Mouse (Mus musculus): ENCODE data around the gene Acsl4.

Acsl4 gene

DNA sequence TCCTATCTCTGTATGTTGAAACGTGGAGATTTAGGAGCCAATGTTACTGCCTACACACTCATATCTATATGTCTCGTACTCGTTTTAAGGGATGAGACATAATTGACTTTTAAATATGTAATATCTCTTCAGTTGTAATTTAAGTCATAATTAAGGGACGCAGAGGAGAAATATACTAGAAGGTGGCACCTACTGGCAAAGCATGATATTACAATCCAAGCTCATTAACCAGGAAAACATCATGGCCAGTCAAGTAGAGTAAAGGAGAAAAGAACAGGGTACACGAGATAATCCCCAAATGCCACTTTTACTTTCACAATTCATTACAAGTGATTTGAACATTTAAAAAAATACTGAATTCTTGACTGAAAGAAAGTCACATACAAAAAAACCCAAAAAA lies 31.9 kb downstream of the Acsl4 start:
- DNase-seq (ENCODE audit: low spot score), result no peak

DNA sequence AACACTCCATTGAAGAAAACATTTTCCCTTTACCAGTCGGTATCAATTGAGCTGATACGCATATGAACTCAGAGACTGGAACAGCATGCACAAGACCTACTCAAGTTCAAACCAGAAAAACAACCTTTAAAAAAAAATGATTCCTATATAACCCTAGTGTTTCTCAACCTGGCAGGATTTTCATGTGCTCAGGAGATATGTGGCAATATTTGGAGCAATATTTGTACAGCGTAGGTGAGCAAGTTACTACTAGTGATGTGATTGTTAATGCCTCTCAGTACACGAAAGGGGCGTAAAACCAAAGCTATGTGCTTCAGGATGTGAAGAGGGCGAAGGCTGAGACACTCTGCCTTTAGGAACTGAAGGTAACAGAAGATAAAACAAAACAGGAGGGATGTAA lies 54.1 kb downstream of the Acsl4 start:
- DNase-seq (ENCODE audit: low spot score), result no peak

DNA sequence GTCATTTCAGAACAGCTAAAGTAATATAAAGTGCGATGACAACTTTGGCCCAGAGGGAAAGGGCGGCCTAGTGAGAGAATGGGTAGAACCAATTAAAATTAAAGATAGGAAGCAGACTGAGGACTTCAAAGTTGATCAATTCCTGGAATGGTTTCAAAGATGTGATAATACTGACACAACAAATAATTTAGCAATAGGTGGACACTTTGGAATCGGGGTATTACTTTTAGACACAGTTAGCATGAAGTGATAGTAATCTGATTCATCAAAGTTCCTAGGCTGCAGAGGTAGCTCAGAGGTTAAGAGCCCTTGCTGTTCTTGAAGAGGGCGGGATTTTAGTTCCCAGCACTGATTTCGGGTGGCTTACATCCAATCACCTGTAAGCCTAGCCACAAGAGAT lies 54.8 kb downstream of the Acsl4 start:
- DNase-seq (ENCODE audit: low spot score), result no peak

DNA sequence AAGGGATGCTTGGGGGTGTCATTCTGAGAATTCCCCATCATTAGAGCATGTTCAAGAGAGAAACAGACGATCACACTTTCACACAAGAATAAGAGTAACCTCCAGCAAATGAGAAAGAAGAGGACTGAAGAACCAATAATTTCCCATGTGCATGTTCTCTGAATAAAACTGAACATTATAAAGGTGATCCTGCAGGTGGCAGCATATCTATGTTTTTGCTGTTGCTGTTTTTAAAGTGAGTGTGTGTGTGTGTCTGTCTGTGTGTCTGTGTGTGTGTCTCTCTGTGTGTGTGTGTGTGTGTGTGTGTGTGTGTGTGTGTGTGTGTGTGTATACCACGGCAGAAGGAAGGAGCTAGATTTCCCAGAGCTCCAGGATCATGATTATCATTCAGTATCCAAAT lies 64.6 kb downstream of the Acsl4 start:
- no peak for DNase-seq (ENCODE audit: low spot score)

DNA sequence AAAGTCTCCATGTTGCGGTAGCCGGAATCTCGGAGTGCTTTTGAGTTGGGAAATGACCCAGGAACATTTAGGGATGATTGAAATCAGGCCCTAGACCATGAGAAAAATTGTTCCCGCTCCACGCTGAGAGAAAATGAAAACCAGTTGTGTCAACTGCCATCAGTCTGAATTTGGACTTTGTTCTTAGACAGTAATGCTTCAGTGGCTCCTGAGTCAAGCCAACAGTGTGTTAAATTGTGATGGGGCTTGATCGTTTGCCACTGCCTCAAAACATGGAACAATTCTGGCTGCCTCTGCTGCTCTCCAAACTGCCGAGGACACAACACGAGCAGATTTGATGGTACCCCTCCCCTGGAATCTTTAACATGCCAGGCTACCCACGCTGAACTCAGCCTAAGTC lies 74.2 kb downstream of the Acsl4 start:
- no peak for DNase-seq (ENCODE audit: low spot score)

DNA sequence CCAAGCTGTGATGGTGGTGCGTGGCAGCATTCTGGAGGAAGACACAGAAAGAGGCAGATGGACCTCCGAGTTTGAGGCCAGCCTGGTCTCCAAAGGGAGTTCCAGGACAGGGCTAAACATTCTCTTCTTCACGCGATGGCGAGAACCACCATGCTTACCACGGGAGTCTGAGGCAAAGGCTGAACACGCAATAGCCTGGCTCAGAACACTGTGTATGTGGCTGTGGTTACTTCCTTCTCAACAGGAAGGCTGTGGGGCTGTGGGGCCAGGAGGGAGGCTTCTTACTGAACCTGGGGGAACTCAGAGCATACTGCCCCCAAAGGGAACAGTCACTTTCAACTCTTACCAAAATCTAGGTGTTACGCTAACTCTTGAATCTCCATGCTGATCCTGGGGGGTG lies 75.1 kb downstream of the Acsl4 start:
- no peak for DNase-seq (ENCODE audit: low spot score)

DNA sequence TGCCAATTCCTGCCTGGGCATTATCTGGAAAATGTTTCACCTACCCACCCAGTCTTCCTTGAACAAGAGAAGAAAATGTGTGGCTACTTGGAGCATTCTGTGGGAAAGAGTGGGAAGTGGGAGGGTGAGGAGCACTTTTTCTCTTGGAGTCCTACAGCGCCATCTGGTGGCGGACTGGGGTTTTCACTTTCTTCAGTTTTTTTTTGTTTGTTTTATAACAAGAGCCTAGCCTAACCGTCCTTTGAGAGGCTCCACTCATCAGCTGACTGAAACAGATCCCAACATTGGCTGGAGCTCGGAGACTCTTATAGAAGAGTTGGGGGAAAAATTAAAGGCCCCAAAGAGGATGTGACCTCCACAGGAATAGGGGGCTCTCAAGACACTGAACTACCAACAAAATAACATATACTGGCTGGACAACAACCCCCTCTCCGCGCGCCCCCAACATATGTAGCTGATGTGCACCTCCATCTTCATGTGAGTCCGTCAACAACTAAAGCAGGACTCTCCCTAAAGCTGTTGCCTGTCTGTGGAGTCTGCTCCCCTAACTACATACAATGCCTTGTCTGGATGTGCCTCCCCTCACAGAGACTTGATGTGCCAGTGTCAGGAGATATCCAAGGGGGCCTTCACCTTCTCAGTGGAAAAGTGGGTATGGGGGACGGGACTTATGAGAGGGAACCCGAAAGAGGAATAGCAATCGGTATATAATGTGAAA lies 75.9 kb downstream of the Acsl4 start:
- DNase-seq (ENCODE audit: low spot score), result peak; percentile 18

DNA sequence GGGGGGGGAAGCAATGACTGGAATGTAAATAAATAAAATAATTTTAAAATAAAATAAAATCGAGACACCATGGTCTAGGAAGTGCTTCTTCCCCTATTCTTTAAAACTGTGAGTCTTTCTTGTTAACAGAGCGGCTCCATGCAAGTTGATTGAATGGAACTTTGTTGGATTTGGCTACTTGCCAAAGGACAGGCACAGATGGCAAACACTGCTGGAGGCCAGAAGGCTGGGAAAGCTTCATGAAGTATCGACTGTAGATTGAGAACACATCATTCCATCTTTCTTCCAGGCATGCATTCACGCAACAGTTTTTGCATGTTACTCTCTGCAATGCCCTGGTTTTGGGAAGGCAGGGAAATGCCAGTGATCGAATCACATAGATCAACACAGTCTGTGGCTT lies 79.9 kb downstream of the Acsl4 start:
- no peak for DNase-seq (ENCODE audit: low spot score)

DNA sequence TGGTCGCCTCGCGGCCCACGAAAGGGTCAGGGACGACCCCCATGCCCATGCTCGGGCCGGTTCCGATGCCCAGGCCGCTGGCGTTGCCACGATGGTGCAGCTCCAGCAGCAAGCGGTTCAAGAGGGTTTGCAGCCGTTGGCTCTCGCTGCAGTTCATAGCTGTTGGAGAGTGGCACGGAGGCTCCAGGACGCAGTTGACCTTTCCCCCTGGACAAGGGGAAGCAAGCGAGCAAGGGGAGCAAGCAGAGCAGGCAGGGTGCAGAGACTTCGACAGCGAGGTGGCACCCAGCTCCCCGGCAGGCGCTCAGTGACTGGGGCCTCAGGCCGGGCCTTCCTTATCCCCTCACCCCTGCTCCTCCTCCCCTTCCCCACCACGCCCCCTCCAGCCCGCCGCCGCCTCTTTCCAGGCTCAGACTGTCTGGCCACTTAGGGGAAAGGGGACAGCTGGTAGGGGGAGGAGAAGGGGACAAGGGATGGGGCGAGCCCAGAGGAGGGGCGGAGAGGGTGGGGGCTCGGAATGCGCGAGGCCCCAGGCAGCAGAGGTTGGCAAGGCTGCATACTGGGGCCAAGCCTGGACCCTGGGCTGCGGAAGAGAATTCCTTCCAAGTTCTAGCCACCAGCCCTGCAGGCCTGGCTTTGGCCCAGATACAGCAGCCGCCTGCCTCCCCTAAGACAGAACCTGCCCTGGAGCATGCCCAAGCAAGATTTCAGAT lies 84.3 kb downstream of the Acsl4 start, which contains the start of gene Kcne1l:
TSS of gene Kcne1l (minus strand) at position 426 of the 713 bp plus-strand sequence.
- DNase-seq (ENCODE audit: low spot score), result no peak

DNA sequence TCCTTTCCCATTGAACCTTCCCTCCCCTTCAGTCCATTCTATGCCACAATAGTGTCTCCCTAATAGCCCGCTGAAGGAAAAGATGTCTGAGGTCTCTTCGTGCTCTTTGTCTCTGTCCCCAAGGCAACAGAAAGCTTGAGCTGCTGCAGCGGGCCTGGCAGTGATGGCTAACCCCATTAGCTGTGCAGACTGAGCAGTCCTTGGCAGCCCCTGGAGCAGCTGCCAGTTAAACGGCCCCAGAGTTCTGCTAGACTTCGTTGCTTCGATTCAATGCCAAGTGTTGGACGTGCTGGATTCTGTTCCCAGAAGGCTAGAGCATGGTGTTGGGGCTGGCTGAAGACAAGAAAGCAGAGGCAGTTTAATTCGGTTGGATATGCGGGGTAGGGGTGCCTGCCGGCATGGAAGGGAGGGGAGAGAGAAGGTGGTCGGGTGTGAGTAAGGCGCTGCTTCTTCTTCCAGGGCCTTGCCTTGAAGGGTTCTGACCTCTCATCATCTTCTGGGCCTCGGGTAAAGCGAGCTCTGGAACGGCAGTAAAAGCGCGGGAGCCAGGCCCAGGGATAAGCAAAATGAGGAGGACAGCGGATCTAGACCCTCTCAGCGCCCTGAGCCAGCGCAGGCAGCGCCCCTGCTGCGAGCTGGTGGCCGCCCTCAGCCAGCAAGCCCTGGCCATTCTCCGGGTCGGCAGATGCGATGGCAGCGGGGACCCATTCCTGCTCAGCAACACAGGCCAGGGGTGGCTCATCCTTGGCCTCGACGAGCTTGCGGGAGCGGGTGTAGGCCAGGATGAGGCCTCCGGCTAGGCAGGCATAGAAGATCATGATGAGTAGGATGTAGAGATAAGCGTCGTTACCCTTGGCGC lies 85.1 kb downstream of the Acsl4 start:
- DNase-seq (ENCODE audit: low spot score), result no peak

DNA sequence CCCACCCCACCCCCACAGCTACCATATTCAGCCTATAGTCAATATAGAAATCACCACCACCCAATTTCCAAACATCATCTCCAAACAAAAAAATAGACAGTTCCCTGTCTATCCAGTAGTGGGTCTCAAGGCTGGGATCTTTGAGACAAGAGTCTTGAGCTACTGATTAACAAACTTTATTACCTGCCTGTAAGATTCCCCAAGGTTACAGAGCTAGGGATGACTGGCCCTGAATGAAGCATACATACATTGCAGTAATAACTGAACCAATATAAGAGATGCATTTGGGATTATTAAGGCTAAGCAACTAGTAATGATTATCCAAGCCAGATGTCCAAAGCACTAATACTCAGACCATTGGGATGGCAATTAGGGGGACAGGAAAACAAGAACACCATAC lies 85.7 kb downstream of the Acsl4 start:
- no peak for DNase-seq (ENCODE audit: low spot score)

DNA sequence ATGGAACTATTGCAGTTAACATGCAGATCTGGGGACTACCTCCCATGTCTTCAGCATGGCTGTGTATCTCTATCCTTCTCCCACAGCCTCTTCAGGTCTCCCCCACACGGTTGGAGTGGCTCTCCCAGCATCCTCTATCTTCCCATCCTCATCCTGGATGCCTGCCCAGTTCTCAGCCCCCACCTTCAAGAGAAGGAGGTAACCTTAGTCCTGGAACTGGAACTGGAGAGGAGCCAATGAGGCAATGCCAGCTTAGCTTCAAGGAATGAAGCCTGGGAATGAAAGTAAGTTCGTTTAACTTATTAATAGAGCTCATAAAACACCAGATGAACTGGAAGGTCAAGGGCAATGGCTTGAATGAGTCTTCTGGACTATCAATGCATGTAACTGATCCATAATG lies 86.9 kb downstream of the Acsl4 start:
- DNase-seq (ENCODE audit: low spot score), result no peak

DNA sequence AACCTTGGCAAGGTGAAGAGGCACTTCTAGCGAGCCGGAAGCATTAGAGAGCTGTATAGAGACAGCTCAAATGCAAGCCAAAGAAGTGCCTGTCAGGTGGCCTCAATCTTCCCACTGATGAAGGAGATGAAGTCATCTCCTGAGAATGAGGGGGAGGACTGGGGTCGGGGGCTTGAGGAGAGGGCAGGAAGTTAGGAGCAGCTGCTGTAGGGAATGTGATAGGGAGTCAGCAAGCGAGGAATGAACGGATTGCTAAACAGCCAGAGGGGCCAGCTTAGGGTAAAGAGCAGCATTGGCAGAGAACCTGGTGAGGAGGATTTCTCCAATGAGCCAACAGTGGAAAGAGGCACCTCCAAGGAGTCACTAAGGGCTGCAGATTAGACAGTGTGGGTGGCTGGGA lies 104.4 kb downstream of the Acsl4 start:
- DNase-seq (ENCODE audit: low spot score), result no peak

DNA sequence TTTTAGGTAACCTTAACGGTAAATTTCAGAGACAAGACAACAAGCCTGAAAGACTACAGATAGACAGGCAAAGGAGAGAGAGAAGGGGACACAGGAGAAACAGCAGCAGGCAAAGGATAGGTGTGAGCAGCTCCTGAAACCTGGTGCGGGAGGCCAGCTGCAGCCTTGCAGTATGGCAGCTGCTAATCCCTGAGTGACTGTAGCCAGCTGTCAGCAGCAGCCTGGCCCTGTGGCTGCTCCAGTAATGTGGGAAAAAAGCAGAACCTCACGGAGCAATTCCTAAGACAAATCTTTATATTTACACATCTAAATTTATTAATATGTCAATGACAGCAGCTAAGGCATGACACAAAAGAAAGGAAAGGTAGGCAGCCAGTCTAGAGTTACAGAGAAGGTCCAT lies 113.8 kb downstream of the Acsl4 start:
- DNase-seq (ENCODE audit: low spot score), result no peak

DNA sequence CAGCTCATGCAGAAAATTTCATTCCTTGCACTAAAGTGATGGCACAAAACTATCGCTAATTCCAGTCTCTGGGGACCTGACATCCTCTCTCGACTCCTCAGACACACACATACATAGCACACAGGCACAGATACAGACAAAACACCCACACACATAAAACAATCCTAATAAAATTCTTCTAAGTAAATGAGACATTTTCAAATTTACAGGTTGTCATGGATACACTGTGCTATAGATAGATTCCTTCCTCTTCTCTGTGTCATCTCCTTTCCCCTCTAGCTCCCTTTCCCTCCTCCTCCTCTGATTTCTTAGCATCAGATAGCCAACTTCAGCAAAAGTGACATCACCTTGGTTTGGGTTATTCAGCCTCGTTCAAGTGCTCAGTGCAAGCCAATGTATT lies 114.3 kb downstream of the Acsl4 start:
- no peak for DNase-seq (ENCODE audit: low spot score)
